Mouse (Mus musculus) testis, postnatal 14 days (tissue): ENCODE data around the gene Prrc2b.

Experiments used
- DNase-seq: peaks from one replicate; pipeline ENCODE4 v3.0.0; 2021; ENCODE audit warnings: low spot score

Prrc2b gene

DNA sequence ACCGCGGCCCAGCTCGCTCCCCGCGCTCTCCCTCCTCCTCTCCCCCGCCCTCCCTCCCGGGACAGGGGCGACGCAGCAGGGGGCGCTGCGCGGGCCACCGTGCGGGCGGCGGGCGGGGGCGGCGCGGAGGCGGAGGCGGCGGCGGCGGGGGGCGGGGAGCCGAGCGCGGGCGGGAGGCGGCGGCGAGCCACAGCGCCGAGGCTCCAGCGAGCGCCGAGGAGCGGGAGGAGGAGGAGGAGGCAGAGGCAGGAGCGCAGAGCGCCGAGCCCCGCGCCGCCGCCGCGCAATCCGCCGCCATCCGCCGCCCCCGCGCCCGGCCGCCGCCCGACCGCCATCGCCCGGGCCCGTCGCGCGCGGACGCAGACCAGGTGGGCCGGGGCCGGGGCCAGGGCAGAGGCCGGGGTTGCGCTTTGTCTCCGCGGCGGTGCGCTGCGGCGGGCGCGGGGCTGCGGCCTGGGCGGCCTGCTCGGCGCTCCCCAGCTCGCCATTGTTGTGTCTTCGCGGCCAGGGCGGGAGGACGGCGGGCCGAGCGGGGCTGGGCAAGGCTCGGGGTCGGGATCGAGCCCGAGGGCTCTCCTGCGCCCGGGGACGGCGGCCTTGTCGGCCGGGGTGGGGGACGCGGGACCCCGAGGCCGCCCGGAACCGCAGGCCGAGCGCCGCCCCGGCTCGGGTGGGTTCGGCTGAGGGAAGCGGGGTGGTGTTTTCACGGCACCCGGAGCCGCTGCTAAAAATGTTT, at the start of gene Prrc2b:
Gene Prrc2b (plus strand): TSS at position 159 of the 736 bp plus-strand sequence.
- peak; percentile 61 for DNase-seq

DNA sequence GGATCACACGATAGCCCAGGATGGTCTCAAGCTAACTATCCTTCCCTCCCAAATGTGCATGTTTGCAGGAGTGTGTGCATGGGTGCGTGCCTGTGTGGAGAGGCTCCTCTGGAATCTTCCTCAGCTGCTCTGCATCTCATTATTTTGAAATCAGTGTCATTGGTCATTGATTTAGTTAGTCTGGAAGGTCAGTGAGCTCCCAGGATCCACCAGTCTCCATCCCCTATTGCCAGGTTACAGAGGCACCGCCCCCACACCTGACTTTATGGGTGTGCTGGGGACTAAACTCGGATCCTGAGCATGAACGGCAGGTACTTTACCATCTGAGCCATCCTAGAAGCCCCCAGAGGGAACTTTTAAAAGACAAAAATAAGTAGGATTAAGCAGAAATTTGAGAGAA, 47.9 kb upstream of the Prrc2b start:
- no peak for DNase-seq

DNA sequence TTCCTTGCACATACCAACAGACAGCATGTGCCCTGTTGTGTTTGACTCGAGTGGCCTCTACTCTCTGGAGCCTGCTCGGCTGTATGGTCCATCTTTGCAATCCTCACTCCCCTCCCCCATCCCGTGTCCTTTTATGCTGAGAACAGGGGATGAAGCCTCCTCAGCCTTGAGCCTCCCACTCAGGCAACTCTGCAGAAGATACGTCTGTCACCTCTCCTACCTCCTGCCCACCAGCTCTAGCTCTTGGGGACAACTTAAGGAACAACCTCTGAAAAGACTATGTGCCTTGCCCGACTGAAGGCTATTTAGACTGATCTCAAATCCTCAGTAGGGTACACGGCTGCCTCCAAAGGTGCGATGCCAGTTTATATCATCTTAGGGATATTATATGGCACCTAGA, 47.3 kb upstream of the Prrc2b start:
- DNase-seq, result no peak

DNA sequence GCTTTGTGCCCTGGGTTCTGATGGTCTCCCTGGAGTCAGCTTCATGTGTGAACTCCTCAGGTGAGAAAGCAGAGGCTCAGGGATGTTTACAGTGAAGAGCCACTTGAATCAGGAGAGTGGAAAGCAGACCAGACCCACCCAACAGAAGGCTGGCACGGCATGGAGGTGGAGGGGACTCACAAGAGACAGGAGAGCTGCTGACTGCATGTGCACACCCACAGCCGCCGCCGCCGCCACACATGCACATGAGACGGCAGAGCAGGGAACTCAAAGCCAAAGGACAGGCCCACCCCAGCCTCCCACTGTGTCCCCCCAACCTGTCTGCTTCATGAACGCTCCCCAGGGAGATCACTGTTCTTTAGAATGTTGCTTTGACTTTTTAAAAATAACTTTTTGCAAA, 46.8 kb upstream of the Prrc2b start:
- no peak for DNase-seq

DNA sequence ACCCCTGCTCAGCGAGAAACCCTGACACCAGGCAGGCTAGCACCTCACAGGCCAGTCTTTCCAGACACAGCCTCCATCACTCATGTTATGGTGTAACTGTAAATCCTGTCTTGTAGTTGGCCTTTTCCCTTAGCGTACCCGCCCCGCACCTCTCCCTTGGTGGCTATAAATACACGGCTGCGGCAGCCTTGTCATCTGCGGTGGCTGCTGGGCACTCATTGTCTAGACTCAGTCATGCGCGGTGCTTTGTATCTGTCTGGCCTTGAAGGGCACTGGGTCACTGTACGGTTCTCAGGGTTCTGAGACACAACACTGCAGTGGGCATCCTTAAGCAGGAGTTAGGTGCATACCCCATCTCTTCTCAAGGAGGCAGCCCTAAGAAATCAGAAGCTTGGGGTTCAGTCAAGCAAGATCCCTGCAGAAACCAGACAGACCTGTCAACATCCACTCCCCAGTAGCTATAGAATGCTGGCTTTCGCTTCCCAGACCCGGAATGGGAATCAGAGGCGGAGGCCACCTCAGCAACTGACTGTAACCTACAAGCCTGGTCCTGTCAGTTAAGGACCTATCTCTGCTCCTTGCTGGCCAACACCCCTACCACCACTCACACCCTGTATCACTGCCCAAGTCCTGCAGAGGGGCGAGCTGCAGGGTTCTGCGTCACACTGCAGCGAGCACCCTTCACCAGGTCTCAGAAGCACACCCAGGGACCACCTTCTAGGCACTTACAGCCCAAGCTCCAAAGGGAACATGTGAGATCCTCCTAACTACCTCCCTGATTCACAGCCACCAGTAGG, 45.6 kb upstream of the Prrc2b start:
- DNase-seq, result no peak

DNA sequence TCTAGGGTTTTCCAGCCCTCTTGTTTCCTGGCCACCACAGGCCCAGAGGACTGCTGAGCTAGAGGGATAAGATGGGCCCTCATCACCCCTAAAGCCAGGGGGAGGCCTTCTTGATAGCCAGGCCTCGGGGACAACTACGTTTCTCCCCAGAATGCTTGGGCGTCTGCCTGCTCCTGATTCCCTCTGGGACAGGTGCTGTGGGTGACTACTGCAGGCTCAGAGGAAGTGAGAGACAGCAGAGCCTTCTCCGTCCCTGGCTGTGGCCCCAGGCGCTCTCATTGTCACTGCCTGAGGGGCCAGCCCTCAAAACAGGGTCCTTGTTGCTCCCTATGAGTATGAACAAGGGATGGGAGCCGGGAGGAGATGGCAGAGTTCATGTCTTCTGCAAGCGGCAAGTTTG, 45.0 kb upstream of the Prrc2b start:
- no peak for DNase-seq

DNA sequence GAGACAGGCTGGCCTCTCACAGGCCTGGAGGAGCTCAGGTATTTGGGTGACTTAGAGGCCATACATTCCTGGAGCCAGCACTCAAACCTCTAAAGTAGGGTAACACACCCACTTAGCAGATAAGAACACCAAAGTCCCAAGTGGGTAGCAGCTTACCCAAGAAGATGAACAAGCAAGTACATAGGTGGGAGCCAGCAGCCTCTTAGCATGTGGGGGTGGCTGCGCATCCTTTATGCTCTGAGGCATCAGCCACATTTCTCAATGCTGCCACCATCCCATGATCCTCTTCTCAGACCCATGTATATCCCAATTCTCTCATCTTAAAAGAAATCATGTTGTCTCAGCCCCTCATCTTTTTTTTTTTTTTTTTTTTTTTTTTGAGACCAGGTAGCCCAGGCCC, 39.6 kb upstream of the Prrc2b start:
- DNase-seq, result no peak

DNA sequence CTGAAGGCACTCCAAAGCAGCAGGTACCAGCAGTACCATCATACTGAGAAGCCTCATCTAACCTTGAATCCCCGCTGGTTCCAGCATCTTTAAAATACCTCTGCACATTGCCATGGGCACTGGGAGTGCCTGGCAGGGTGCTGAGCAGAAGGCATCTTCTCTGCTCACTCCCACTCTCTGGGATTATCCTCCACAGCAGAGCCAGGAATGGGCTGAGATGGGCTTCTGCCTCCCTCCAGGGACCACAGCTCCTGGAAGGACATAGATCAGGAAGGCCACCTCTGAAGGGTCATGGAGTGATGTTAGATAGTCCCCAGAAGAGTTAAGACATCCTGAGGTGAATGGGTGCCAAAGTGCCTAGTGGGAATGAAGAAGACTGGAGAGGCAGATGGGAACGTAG, 38.3 kb upstream of the Prrc2b start:
- DNase-seq, result no peak

DNA sequence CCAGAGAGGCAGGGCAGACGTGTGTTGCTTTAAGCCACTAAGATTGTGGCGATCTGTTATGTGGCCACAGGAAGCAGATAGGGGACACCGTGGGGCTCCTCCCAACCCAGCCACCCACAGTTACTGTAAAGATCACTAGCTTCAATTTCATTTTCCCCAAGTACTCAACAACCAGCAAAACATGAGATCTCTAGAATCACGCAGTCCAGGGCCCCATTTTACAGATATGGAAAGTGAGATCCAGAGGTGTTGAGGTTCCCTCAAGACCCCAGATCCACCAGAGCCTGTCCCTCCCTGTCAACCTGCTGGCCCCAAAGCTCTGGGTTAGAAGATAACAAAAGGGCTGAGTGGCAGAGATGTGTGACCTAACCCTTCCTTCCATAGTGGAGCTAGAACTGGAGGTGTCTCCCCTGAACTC, 35.0 kb upstream of the Prrc2b start:
- no peak for DNase-seq

DNA sequence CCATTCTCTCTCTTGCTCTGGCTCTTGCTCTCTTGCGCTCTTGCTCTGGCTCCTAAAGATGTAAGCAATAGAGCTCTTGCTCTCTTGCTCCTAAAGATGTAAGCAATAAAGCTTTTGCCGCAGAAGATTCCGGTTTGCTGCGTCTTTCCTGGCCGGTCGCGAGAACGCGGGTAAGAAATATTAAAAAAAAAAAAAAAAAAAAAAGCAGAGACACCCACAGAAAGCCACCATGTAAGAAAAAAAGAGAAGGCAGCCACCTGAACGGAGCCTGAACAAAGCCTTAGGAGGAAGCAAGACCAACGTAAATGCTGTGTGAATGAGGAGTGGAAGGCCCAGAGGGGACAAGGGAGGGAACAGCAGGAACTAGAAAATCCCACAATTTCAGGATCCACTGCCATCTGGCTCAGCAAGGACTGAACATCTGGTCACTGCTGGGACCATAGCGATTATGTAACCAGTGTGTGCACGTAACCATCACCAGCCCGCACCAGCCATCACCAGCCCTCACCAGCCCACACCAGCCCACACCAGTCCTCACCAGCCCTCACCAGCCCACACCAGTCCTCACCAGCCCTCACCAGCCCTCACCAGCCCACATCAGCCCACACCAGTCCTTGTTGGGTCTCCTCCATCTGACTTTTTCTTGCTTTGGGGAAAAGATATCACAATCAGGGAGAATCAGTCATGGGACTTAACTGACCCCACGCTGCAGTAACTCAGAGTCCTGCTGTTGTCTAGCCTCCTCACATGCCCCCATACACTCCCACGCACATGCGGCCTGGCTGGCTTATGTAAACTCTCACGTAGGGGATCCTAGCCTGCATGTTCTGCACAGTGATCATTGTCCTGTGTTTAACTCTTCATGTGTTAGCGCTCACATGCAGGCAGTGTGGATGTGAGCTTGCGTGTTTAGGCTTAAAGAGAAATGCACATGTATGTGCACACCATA, 30.8 kb upstream of the Prrc2b start:
- DNase-seq, result peak; percentile 53

DNA sequence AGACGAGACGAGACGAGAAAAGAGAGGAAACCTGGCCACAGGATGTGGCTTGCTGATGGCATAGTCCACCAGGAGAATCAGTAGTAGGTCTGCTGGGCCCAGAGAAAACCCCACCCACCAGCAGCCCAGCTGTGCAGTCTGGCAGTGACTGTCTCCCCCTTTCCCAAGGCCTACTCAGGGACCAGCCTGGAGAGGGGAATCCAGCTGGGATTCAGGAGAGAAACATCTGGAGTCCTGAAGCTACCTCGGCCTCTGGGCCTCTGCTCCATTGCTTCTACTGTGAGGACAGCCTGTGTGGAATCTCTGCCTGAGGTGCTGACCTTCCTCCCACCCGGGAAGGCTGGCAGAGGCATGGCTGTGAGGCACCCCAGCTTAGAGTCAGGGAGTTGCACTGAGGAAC, 29.7 kb upstream of the Prrc2b start:
- DNase-seq, result peak; percentile 49

DNA sequence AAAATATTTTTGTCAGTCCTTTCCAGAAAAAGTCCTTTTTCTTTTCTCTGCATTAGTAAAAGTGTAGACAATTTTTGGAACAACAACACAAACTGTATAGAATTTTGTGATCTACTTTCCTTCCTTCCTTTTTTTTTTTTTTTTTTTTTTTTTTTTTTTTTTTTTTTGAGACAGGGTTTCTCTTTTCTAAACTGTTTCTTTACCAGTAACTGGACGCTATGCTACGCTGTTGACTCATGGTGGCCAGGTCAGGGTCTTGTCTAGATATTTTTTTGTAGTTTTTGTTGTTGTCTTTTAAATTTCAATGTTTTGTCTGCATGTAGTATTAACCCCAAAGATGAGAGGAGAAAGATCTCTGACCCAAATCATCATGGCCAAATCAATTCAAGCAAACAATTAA, 29.1 kb upstream of the Prrc2b start:
- DNase-seq, result no peak

DNA sequence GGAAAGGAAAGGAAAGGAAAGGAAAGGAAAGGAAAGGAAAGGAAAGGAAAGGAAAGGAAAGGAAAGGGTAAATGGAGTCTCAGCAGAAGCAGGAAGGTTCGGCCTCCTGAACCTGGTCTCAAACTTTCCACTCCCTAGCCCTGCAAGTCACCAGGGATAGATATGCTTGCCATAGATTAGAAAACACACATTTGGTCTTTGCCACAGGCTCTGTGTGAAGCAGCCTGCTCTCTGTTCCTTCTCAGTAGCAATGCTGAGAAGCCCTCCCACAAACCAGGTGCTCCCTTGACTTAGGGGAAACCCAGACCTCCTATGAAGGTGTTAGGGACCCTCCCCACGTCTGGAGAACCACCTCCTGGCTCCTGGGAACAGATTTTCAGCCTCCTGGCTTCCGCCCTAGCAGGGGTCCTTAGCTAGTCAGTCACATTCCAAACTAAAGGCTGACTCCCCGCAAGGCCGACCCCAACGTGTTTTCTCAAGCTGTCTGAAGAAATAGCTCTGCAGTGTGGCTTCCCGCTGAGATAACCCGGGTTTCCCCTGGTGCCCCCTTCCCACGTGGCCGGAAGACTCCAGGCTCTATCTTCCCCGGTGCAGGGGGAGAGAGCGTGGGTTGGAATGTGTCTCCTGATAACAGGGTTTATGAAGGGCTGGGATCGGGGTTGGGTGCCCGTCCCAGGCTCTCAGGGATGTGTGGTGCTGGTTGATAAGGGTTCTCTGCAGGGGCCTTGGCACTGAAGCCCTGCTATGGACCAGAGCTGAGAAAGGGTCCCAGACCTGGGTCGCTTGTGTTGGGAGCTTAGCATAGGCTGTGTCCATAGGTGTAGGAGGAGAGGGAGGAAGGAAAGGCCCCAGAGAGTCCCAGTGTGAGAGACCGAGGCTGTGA, 23.0 kb upstream of the Prrc2b start:
- DNase-seq, result peak; percentile 59

DNA sequence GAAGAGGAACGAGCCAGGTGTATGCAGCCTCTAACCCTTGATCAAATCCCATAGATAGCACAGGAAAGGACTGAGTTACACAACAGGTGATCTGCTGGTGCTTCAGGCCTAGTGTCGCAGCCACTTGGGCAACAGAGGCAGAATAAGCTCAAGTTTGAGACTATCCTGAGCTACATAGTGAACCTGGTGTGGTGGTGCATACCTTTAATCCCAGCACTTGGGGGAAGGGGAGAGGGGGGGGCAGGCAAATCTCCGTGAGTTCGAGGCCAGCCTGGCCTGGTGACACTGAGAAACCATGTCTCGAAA, 22.4 kb upstream of the Prrc2b start:
- DNase-seq, result no peak

DNA sequence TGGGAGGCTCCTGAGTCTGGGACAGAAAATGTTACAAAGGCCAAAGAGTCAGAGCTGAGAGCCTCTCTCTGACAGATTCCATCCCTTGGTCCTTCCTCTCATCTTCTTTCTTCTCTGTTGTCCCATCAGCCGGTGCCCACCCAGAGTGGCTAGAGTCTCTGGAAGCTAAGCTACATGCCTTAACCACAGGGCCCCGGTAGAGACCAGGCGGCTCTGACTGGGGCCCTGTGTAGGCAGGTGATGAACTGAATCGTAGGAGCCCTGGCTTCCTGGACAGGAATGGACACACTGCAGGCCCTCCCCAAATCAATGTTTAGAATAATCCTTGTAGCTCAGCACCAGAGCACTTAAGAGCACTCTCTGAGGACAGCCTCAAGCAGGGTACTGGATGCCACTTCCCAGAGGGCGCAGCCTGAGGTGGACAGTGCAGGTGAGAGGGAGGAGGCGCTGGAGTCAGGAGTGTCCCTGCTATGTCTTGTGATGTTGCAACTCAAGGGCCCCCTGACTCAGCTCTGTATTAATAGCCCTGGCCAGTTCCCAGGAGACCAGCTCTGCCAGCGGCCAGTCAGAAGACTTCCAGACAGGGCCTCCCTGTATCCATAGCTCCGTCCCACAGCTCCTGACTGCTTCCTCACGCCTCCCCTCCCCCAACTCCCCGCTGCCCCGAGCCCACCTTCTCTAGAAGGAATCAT, 21.4 kb upstream of the Prrc2b start:
- DNase-seq, result no peak

DNA sequence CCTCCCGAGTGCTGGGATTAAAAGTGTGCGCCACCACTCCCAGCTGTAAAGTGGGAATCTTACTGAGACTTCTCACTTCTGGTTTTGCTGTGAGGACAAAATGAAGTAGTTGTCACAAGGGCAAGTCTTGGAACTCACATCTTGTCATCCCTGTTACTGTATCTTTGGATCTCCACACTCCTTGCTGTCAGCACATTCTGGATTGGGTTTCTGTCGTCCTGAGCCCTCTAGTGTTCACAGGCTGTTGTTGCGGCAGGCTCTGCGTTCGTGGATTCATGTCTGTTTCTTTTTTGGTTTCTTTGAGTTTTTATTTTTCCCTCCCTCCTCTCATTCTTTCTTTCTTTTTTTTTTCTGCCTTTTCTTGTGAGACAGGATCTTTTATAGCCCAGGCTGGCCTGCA, 20.4 kb upstream of the Prrc2b start:
- no peak for DNase-seq

DNA sequence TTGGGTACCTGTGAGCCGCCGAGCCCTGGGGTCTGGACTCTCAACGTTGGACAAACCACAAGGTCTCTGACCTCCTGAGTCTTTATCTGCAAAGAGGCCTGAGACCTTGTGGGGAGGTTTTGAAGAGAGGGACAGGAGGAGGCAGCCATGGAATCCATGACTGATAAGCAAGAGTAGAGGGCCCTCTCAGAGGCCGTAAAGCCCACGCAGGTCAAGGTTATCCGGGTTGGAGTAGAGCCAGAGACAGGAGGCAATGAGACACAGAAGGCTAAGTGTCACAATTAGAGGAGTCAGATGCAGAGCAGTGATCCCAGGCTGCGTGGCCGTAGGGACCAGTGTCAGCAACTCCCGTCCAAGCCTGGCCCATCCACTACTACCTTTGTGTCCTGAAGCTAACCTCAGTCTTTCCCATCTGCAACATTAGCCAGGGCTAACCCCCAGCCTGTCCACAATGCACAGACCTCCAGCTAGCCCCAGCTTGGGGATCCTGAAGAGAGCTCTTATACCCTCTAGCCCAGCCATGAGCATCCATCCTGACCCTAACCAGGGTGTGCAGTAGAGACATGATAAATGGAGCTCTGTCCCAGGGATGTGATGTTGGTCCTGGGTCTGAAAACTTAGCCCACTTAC, 19.6 kb upstream of the Prrc2b start:
- DNase-seq, result peak; percentile 79

DNA sequence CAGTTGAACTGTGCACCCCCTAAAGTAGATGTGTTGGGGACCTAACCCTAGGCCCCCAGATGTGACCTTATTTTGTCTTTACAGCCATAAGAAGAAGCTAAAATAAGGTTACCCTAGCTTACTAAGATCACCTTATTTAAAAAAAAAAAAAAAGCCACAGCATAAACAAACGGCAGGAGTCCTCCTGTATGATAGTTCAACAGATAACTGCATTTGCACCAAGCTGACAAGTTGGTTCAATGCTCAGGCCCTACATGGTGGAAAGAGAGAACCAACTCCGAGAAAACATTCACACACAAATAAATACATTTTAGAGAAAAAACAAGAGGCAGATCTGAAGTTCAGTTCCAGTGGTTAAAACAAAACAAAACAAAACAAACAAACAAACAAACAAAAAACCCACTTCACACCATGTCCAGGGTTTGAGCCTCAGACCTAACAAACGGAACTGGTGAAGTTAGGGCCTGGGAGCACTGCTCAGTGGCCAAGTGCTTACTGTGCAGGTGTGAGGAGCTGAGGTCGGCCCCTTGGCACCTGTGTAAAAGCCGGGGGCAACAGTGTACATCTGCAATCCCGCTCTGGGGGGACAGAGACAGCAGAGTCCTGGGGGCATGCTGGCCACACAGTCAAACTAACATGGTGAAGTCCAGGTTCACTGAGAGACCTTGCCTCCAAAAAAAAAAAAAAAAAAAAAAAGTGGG, 18.9 kb upstream of the Prrc2b start:
- no peak for DNase-seq

DNA sequence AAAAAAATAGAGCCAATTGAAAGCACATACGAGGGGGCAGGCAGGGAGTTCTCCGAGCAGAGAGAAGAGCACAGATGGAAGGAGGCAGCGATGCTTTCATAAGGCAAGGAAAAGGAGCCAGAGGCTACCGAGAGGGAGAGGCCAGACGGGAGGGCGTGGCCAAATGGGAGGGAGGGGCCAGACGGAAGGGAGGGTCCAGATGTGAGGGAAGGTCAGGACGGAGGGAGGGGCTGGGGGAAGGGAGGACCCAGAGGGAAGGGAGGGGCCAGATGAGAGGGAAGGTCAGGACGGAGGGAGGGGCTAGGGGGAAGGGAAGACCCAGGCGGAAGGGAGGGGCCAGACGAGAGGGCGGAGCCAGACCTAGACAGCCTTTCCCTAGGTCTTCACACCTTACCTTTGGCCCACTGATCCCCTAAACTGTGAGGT, 18.3 kb upstream of the Prrc2b start:
- DNase-seq, result peak; percentile 84

DNA sequence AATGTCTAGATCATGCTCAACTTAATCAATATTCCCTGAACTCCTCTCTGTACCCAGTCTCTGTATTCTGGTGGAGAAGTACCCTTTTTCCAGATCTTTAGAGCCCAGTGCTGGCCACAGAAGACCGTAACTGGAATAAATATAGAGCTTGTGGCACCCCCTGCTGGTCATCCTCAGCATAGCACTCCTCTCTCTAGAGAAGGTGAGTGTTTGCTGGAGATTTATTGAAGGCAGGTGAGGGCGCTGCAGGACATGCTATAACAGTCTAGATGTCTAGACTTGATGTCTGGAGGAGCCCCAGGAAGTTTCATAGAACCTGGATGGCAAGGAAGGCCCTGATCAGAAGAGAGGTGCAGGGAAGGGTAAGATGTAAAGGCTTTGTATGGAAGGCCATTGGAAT, 16.8 kb upstream of the Prrc2b start:
- peak; percentile 78 for DNase-seq
